Mouse (Mus musculus) megakaryocyte-erythroid progenitor cell, adult 5-6 weeks (primary cell): Measurements from ENCODE around the gene Tnks2. TPM values are rescaled to one million over a fixed set of nuclear protein-coding genes. Genes with fewer than 3 reads are reported as not detected.

Source experiments
- ATAC-seq: replicated peaks from 2 replicates; pipeline ENCODE4 v1.8.0; 2016; ENCODE audit warnings: mild to moderate bottlenecking, inconsistent platforms; ENCODE audit not compliant: severe bottlenecking, poor library complexity, low FRiP score, low TSS enrichment
- total RNA-seq, 2 experiments: library from RNA; stranded (forward) in 1 of 2; stranded (reverse) in 1 of 2; fragments of 200-1000, 215-1000 nt in 1 of 2; fragments of >200 nt in 1 of 2; fragmentation: Nextera tagmentation in 1 of 2; gene quantifications; 2 replicates each; pipeline ENCODE4 v1.2.3; 2014 to 2017

Tnks2 gene
- total RNA-seq, 2 experiments from 2014 or later = 40.3 to 76.3 TPM

DNA sequence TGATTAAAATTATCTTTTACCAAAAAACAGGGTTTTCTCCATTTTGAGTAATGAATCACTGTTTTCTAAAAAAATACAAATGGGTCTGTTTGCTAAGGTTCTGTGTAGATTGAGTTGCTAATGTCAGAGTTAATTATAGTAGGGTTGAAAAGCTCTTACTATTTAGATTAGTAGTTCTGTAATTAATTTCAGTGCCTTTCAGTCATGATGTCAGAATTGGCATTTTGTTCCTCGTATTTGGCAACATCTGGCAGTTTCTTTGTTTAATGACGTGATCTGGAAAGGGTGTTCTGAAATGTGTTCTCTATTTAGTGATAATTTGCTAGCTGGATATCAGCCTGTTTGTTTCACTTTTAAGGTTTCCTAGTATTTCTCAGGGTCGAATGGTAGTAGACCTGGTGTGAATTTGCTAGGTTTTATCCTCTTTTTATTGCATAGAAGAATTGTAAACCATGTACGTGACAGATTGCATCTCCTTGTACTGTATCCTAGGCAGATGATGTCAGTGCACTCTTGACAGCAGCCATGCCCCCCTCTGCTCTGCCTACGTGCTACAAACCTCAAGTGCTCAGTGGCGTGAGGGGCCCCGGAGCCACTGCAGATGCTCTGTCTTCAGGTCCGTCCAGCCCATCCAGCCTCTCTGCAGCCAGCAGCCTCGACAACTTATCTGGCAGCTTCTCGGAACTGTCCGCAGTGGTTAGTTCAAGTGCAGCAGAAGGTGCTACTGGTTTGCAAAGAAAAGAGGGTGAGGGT, 44.9 kb downstream of the Tnks2 start:
- no peak for ATAC-seq

GRCm38 (mm10) chr19:36883119-36883518, 49.1 kb downstream of the Tnks2 start:
- 0 out of 2 replicates have a peak, but pooled peaks have one; percentile 22 for ATAC-seq

DNA sequence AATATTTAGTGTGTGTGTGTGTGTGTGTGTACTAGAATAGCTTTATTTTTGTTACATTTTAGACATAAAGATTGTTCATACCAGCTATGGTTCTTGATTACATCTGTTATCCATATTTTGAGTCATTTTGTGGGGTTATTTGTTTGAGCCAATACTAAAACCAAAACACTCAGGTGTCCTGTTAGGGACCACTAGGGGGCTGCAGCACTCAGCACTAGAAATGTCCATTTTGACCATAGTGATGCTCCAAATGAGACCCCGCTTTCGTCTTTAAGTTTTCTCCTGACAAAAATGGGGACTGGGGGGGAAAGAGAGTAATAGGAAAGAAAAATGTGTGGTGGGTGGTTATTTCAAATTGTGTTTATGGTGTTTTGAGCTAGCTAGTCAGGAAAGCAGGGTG, 52.3 kb downstream of the Tnks2 start:
- no peak for ATAC-seq

DNA sequence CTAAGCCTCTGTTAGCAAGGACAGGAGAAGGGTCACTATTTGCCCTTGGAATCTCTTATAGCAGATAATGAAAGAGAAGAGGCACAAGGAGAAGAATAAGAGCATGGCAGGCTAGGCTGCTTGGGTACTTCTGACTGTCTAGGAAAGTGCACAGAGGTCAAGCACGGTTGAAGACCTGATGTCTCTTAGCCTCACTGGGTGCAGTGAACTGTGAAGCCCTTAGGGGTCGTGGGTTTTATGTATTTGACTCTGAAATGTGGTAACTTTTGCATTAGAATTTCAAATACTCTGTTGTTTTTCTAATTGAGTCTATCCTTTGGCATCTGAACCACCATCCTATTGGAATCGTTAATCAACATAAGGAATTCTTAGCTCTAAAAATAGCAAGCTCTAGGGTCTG, 53.7 kb downstream of the Tnks2 start:
- ATAC-seq = no peak

DNA sequence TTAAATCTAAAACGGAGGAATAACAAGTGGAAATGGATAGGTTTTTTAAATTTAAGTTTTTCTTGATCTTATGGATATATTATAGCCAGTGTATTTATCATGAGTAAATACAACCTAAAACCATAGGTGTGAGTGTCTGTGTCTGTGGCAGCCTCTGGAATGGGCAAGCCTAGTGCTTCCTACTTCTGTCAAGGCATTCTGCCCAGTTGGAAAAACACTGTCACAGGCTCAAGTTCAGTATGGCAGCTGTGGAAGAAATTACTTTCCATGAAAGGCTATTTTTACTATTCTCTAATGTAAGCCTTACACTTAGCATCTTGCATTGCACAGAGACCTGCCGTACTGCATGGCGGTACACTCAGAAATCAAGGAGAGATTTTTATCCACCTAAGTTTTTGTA, 57.7 kb downstream of the Tnks2 start:
- no peak for ATAC-seq

- ATAC-seq = no peak
Measured at GRCm38 (mm10) chr19:36896791-36897569, 62.9 kb downstream of the Tnks2 start.

- ATAC-seq = peak; percentile 60
Measured at GRCm38 (mm10) chr19:36897778-36898177, 63.7 kb downstream of the Tnks2 start.

DNA sequence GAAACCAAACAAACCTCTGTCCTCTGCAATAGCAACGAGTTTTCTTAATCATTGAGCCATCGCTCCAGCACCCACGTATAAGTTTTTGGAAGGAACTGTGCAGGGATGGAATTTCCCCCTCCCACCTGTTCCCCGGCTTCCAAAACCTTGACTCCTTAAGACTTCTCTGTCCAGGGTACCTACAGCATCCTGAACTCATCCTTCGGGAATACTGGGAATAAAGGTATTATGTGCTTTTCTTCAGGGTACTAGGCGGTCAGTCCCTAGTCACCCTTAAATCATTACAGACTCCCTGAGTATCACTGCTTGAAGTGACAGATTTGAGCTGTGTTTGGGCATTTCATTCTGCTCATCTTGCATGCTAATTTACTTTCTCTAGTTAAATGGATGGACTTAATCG, 69.3 kb downstream of the Tnks2 start:
- ATAC-seq = no peak

DNA sequence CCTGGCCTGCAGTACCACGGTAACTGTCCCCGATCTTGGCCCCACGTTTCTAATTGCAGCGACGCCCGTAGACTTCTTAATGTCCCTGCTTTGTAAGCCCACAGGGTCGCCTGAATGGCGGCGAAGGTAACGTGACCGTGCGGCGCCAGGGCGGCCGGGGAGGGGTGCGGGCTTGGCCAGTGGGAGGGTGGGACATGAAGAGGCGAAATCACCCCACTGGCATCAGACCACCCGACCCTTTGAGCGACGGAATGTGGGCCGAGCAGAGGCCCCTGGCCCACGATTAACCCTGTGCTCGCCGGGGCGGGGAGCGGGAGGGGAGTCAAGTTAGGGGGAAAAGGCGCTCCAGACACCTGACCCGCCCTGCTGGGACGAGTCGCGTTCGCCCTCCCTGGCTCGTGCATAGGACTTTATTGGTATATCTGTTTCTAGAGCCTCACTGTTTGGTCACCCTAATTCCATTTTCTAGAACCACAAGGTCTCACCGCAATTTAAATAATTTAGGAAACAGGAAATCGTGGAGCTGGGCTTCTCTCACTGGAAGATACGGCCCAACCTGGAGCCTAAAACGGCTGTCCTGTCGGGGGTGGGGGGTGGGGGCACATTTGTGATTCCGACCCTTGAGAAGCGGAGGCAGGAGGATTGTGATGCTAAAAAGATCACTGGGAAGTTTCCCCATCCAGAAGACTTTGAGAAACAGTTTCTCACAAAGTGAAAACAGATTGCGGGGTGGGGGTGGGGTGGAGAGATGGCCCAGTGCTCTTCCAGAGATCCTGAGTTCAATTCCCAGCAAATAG, 70.4 kb downstream of the Tnks2 start:
- ATAC-seq = peak; percentile 84

DNA sequence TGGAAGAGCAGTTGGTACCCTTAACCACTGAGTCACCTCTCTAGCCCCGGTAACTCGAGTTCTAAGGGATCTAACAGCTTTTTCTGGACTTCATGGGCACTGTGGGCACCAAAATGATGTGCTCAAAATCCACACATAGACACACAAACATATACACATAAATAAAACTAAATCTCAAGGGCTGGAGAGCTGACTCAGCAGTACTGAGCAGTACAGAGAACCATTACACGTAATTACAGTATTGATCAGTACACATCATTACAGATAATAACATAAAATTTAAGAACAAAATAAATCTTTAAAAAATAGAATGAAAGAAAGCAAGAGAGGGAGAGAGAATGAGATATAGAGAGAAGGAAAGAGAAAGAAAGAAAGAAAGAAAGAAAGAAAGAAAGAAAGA, 75.1 kb downstream of the Tnks2 start:
- no peak for ATAC-seq

DNA sequence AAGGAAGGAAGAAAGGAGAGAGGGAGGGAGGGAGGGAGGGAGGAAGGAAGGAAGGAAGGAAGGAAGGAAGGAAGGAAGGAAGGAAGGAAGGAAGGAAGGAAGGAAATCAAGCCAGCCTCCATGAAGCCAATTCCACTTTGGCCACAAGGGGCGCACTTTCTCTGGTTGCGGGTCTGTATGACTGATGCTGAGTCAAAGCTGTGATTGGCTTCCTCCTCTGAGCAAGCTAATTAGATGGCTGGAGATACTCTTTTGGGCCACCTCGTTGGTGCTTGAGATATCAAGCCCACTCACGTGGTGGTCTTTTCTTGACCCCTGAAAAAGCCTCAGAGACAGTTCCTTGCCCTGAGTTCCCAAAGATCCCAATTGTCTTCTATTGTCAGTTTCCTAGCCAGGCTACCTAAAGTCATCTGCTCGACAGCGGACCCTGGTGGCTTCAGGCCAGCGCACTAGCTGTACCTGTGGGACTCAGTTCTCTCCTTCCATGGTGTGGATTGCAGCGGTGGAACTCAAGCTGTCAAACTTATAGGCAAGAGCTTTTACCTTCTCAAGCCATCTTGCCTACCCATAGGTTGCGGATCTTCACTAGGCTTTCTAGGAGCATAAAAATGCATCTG, 75.8 kb downstream of the Tnks2 start:
- peak; percentile 84 for ATAC-seq

DNA sequence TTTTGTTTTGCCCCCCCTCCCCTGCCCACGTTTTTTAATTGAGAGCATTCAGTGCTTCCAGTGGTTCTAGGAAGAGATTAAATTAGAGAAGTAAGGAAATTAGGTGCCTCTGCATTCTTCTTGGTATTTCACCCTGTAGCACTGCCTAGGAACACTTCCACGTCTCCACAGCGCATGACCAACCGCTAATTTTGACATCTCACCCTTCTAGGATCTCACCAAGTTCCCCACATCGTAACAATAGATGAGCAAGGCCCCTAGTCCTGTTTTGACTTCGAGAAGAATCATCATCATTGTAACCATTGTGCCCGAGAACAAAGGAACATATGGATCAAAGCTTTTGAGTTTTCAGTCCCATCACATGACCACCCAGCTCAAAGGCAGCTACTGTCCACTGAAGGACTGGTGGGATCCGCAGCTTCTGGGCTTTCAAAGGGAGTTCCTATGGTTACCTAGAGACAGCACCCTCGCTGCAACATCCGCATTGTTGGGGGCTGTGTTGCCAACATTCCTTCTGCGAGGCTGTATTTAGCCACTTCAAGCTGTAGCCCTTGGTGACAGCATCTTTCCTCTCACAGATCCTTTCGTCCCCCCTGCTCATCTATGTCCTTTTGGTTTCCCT, 76.5 kb downstream of the Tnks2 start:
- ATAC-seq = no peak

GRCm38 (mm10) chr19:36913064-36913463, 79.0 kb downstream of the Tnks2 start:
- ATAC-seq = no peak

GRCm38 (mm10) chr19:36916206-36916605, 82.2 kb downstream of the Tnks2 start:
- no peak for ATAC-seq

GRCm38 (mm10) chr19:36916876-36917389, 82.9 kb downstream of the Tnks2 start:
- no peak for ATAC-seq

DNA sequence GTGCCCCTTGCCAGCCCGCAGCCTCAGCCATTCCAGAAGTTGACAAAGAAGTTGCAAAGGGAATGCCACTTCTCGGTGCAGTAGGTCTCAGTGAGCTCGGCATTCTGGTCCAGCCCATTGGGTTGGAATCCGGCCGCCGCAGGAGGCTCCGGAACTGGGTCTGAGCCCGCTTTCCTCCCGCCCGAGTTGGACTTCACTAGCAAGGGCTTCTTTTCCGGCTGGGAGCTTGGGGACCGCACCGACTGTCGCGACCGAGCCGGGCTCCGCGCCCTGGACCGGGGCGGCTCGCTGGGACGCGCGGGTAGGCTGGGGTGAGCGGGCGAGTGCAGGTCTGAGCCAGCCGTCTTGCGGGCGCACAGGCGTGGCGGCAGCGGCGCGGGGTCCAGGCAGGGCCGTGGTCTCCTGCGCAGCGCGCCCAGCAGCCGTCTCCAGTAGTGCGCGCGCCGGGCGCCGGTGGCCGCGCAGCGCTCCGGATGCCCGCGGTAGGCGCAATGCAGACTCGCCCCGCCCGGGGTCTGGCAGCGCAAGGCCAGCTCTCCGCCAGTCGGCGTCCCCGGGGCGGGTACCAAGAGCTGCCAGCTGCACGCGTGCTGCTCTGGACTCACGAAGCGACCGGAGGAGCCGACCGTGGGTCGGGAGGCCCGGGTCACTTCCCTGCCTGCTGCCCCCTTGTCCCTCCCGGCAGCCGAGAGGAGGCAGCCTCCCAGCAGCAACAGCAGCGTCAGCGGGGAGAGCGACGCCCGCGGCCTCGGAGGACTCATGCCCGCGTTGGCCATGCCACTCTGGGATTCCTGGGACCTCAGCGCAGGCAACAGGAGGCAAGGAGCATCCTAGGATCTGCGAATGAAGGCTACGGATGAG, 84.6 kb downstream of the Tnks2 start:
- ATAC-seq = peak; percentile 66

DNA sequence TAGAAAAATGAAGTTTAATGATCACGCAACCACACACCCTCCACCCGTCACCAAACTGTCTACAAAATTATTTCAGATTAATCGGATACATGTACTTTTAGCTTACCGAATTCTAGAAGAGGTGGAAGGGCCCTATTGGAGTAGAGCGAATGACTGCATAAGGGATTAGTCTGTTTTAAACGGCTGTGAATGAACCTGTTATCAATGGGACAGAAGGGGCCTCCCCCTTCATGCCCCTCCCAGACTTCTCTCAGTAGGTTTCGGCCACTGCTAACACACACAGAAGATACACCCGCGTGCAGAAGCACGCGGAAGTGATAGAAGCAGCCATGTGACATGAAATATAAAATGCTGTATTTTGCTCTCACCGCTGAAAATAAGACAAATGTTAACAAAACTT, 85.4 kb downstream of the Tnks2 start, which contains the start of gene Fgfbp3:
Gene Fgfbp3, minus strand, starts transcription at position 150 of the 400 bp plus-strand sequence.
- ATAC-seq = peak; percentile 87

GRCm38 (mm10) chr19:36922015-36922414, 88.0 kb downstream of the Tnks2 start:
- no peak for ATAC-seq
